Mouse (Mus musculus) forebrain, embryonic 14.5 days (tissue): Measurements from ENCODE around the gene Cfap99. TPM values are rescaled to one million over a fixed set of nuclear protein-coding genes. Genes with fewer than 3 reads are reported as not detected.

ENCODE experiments used
- ATAC-seq: fragments of 200-750 bp; cut with Nextera tagmentation; 2 replicates; pipeline ENCODE4 v1.8.0; 2017; ENCODE audit warnings: mild to moderate bottlenecking, moderate library complexity
- DNase-seq: peaks from one replicate; pipeline ENCODE4 v3.0.0-alpha.2; 2015; ENCODE audit warnings: low spot score
- H3K27ac ChIP-seq: fragments of 300-500 bp; sonication (generic); 2 replicates; pipeline ENCODE4 v1.5.1; 2014; ENCODE audit warnings: low read depth, mild to moderate bottlenecking, control low read depth, low read length, moderate library complexity
- H3K27me3 ChIP-seq: fragments of 300-500 bp; sonication (generic); replicated peaks from 2 replicates; pipeline ENCODE4 v1.6.1; 2014; ENCODE audit warnings: low read length, control low read depth, mixed read lengths; ENCODE audit not compliant: control insufficient read depth, insufficient read depth
- H3K36me3 ChIP-seq: fragments of 300-500 bp; sonication (generic); 2 replicates; pipeline ENCODE4 v1.6.1; 2014; ENCODE audit warnings: low read length, control low read depth; ENCODE audit not compliant: control insufficient read depth, insufficient read depth
- H3K4me1 ChIP-seq: fragments of 300-500 bp; sonication (generic); 2 replicates; pipeline ENCODE4 v1.6.1; 2014; ENCODE audit warnings: antibody characterized with exemption, low read length, control low read depth; ENCODE audit not compliant: control insufficient read depth, insufficient read depth
- H3K4me2 ChIP-seq: fragments of 300-500 bp; sonication (generic); 2 replicates; pipeline ENCODE4 v1.6.1; 2014; ENCODE audit warnings: mild to moderate bottlenecking, control low read depth, low read length
- H3K4me3 ChIP-seq: fragments of 300-500 bp; sonication (generic); 2 replicates; pipeline ENCODE4 v1.5.1; 2014; ENCODE audit warnings: low read depth, low read length, control low read depth
- H3K9ac ChIP-seq: fragments of 300-500 bp; sonication (generic); 2 replicates; pipeline ENCODE4 v1.6.1; 2014; ENCODE audit warnings: mild to moderate bottlenecking, low read length, control low read depth, moderate library complexity
- H3K9me3 ChIP-seq: fragments of 300-500 bp; sonication (generic); replicated peaks from 2 replicates; pipeline ENCODE4 v1.6.1; 2016; ENCODE audit warnings: low read length, control low read depth, mixed read lengths; ENCODE audit not compliant: control insufficient read depth
- WGBS: fragments of 180-500 bp; shearing (Covaris S2); extraction: QIAGEN DNeasy Blood & Tissue Kit; methylation state at CpG from one replicate; pipeline ENCODE4 v1.1.7; 2014; 5-methylcytosine and 5-hydroxymethylcytosine counted together
- polyA plus RNA-seq: library from polyadenylated mRNA; unstranded; fragments of >200 nt; fragmentation: Nextera tagmentation; extraction: Ambion mirVana; gene quantifications from 2 replicates; pipeline ENCODE4 v1.2.1, GENCODE M21; 2014

The Cfap99 gene
- polyA plus RNA-seq, 1 experiment from 2014 or later, result 0.10 TPM

- H3K9ac ChIP-seq, result no peak overlapping the region
- no peak overlapping the region for H3K4me2 ChIP-seq
- H3K4me1 ChIP-seq, result peaks cover 34% of the 10 kb centered on the region
- H3K36me3 ChIP-seq, result no peaks in the 10 kb centered on the region
- H3K27me3 ChIP-seq, result no peaks in the 10 kb centered on the region
- no peaks in the 10 kb centered on the region for H3K9me3 ChIP-seq
- H3K4me3 ChIP-seq, result no peak overlapping the region
- ATAC-seq, result peak; percentile 16; the same call in 1 of the 2 replicates
- WGBS, result 57% methylated on average over 4 of the region's 4 CpGs
- H3K27ac ChIP-seq, result 0 out of 2 replicates have a peak overlapping the region, but pooled peaks have one; percentile 29
- no peak for DNase-seq
These were observed 35.4 kb upstream of the Cfap99 start for GRCm38 (mm10) chr5:34252967-34253519.

DNA sequence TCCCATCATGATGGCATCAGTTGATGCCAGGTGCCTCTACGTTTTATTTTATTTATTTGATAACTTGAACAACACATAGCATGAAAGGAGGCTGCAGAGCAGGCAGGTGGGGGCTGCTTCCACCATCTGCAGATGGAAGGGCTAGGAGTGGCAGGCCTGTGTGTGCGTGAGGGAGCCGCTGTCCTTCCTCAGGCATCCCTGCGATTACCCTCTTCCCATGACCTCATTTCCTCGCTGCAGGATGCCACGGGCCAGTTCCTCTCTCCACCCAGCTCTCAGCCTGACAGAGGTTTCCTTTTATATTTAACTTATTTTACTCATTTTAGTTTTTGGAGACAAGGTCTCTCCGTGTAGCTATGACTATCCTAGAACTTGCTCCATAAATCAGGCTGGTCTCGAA lies 34.1 kb upstream of the Cfap99 start:
- Histone ChIP-seq H3K9me3 (no peaks in the 10 kb centered on the region), H3K27me3 (no peaks in the 10 kb centered on the region), H3K4me1 (peaks cover 34% of the 10 kb centered on the region), H3K4me2 (no peak overlapping the region), H3K27ac (no peak overlapping the region), H3K36me3 (no peaks in the 10 kb centered on the region), H3K9ac (no peak overlapping the region), H3K4me3 (no peak overlapping the region)
- DNase-seq, result no peak
- ATAC-seq, result no peak
- WGBS, result 78% methylated on average over 8 of the region's 8 CpGs

DNA sequence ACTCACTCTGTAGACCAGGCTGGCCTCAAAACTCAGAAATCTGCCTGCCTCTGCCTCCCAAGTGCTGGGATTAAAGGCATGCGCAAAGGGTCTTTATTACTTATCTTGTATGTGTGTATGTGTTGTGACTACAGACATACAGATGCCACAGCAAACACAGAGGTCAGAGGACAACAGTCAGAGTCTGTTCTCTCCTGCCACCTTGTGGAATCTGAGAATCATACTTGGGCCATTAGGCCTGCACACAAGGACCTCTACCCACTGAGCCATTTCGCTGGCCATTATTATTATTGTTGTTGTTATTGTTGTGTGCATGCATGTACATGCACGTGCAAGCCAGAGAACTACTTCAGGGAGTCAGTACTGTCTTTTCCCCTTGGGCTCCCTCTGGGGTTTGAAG lies 33.2 kb upstream of the Cfap99 start:
- no peak overlapping the region for H3K4me2 ChIP-seq
- H3K4me1 ChIP-seq, result peaks cover 27% of the 10 kb centered on the region
- no peak overlapping the region for H3K27ac ChIP-seq
- 92% methylated on average over 3 of the region's 3 CpGs for WGBS
- H3K4me3 ChIP-seq, result no peak overlapping the region
- ATAC-seq (no peak), DNase-seq (no peak)
- H3K9ac ChIP-seq, result no peak overlapping the region
- no peaks in the 10 kb centered on the region for H3K27me3 ChIP-seq
- no peaks in the 10 kb centered on the region for H3K36me3 ChIP-seq
- no peaks in the 10 kb centered on the region for H3K9me3 ChIP-seq

- Histone ChIP-seq H3K27ac (no peak overlapping the region), H3K27me3 (no peaks in the 10 kb centered on the region), H3K9me3 (no peaks in the 10 kb centered on the region), H3K4me1 (no peaks in the 10 kb centered on the region), H3K9ac (no peak overlapping the region), H3K36me3 (no peaks in the 10 kb centered on the region), H3K4me3 (no peak overlapping the region), H3K4me2 (no peak overlapping the region)
- WGBS, result 60% methylated on average over 3 of the region's 3 CpGs
- no peak for ATAC-seq
- DNase-seq, result no peak
These were observed 29.1 kb upstream of the Cfap99 start for GRCm38 (mm10) chr5:34259172-34259816.

GRCm38 (mm10) chr5:34266065-34266464 lies 22.3 kb upstream of the Cfap99 start:
- Histone ChIP-seq H3K36me3 (no peaks in the 10 kb centered on the region), H3K4me2 (no peak overlapping the region), H3K4me1 (no peaks in the 10 kb centered on the region), H3K9ac (no peak overlapping the region), H3K27me3 (no peaks in the 10 kb centered on the region), H3K27ac (no peak overlapping the region), H3K9me3 (no peaks in the 10 kb centered on the region), H3K4me3 (no peak overlapping the region)
- ATAC-seq, result no peak
- 85% methylated on average over 4 of the region's 4 CpGs for WGBS
- no peak for DNase-seq

- Histone ChIP-seq H3K27ac (no peak overlapping the region), H3K4me2 (no peak overlapping the region), H3K9ac (no peak overlapping the region), H3K9me3 (no peaks in the 10 kb centered on the region), H3K4me3 (no peak overlapping the region), H3K27me3 (no peaks in the 10 kb centered on the region), H3K4me1 (no peaks in the 10 kb centered on the region), H3K36me3 (no peaks in the 10 kb centered on the region)
- 87% methylated on average over 16 of the region's 16 CpGs for WGBS
- ATAC-seq (no peak), DNase-seq (no peak)
These were observed 19.0 kb upstream of the Cfap99 start for GRCm38 (mm10) chr5:34269197-34269920.

GRCm38 (mm10) chr5:34269921-34270465 lies 18.4 kb upstream of the Cfap99 start:
- Histone ChIP-seq H3K27ac (no peak overlapping the region), H3K4me3 (no peak overlapping the region), H3K4me2 (no peak overlapping the region), H3K36me3 (no peaks in the 10 kb centered on the region), H3K9me3 (no peaks in the 10 kb centered on the region), H3K9ac (no peak overlapping the region), H3K27me3 (no peaks in the 10 kb centered on the region), H3K4me1 (no peaks in the 10 kb centered on the region)
- DNase-seq (no peak), ATAC-seq (no peak)
- WGBS, result 71% methylated on average over 12 of the region's 12 CpGs

DNA sequence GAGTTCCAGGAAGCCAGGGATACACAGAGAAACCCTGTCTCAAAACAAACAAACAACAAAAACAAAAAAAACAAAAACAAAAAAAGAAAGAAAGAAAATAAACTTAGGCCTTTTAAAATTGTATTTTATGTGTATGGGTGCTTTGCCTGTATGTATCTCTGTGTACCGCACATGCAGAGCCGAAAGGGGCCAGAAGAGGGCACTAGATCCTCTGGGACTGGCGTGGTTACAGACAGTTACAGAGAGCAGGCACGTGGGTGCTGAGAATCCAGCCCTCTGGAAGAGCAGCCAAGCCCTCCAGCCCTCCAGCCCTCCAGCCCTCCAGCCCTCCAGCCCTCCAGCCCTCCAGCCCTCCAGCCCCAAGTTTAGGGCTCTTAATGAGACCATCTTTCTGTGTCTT lies 16.7 kb upstream of the Cfap99 start:
- Histone ChIP-seq H3K4me3 (no peak overlapping the region), H3K27me3 (no peaks in the 10 kb centered on the region), H3K9me3 (no peaks in the 10 kb centered on the region), H3K4me1 (no peaks in the 10 kb centered on the region), H3K9ac (no peak overlapping the region), H3K27ac (no peak overlapping the region), H3K4me2 (no peak overlapping the region), H3K36me3 (no peaks in the 10 kb centered on the region)
- ATAC-seq (no peak), DNase-seq (peak; percentile 40)
- 28% methylated on average over 4 of the region's 4 CpGs for WGBS

DNA sequence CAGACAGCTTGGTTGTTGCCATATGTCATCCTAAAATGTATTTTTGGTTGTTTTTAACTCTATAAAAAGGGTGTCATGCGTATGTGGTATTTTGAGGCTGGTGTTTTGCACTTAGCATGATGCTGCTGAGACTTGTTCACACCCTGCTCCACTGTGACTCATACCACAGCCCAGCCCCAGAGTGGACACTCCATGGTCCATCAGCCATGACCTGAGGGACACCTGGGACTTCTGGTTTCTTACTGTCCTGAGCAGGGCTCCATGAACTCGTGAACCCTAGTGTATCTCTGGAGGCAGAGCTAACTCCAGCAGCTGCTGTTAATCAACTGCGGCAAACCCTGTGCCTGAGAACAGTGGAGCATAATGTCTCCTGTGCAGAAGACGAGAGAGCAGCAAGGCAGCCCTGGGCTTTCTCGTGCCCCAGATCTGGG lies 15.1 kb upstream of the Cfap99 start:
- Histone ChIP-seq H3K27ac (no peak overlapping the region), H3K4me1 (no peaks in the 10 kb centered on the region), H3K27me3 (no peaks in the 10 kb centered on the region), H3K4me3 (no peak overlapping the region), H3K9me3 (no peaks in the 10 kb centered on the region), H3K36me3 (no peaks in the 10 kb centered on the region), H3K4me2 (no peak overlapping the region), H3K9ac (no peak overlapping the region)
- 77% methylated on average over 5 of the region's 5 CpGs for WGBS
- DNase-seq (no peak), ATAC-seq (no peak)
